Mouse (Mus musculus): ENCODE measurements around the gene Mapkapk5.

DNA sequence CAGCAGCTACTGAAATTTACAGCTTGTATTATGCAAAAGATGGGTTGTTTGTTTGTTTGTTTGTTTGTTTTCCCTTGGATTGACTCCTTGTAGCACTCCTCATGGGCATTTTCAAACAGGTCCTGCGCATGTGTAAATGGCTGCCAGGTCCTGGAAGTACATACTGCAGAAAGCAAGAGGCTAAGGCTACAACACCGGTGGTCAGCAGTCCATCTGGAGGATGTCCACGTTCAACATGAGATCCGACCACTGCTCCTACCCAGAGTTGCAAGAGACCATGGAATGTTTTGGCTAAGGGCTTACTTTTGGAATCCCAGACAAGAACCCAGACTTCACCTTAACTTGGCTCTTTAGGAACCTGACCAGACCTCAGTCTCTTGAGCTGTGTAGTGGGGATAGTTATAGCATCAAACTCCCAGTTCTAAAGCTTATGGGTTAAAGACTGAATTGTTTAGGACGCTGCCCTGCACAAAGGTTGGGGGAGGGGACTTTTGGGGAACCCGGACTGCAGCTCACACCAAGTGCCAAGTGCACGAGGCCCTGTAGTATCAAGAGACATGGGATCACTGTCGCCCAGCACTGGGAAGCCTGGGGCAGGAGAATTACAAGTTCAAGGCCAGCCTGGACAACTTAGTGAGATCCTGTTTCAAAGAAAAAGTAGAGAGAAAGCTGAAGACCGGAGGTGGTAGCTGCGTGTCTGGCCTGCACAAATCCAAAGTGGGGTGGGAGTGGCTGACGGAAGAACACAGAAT, 46.5 kb upstream of the Mapkapk5 start:
- TF ChIP-seq CTCF (IDR thresholded peaks at IDR 0.05; ENCODE audit: control insufficient read depth, insufficient read depth, insufficient read length) = no peak
- no peak for TF ChIP-seq USF1 (IDR thresholded peaks at IDR 0.05; ENCODE audit: low read depth)
- TF ChIP-seq MAX (IDR thresholded peaks at IDR 0.05) = no peak
- TF ChIP-seq MYOD1 (IDR thresholded peaks at IDR 0.05; ENCODE audit: control insufficient read depth, insufficient read length, low read depth) = no peak
- no peak for TF ChIP-seq CEBPB (IDR thresholded peaks at IDR 0.05; ENCODE audit: low read depth)

Data from C2C12 (cell line).